Mouse (Mus musculus): Measurements from ENCODE around the gene Hk3.

Hk3 gene

GRCm38 (mm10) chr13:54957281-54957680 is 63.9 kb downstream of the Hk3 start:
- Histone ChIP-seq H3K36me3 (ENCODE audit: insufficient read depth, low read length) (no peaks in the 10 kb centered on the region), H3K4me1 (replicated peaks; ENCODE audit: low read depth, low read length) (peaks cover 21% of the 10 kb centered on the region), H3K27me3 (ENCODE audit: insufficient read depth, low read length) (peaks cover 82% of the 10 kb centered on the region), H3K4me3 (replicated peaks; ENCODE audit: low read length) (no peak overlapping the region), H3K9me3 (ENCODE audit: low read length) (no peaks in the 10 kb centered on the region)
- TF ChIP-seq NANOG (IDR thresholded peaks at IDR 0.05; ENCODE audit: borderline replicate concordance, low read length) (no peak), CTCF (conservative IDR thresholded peaks at IDR 0.05; ENCODE audit: low read length) (no peak), POU5F1 (IDR thresholded peaks at IDR 0.05; ENCODE audit: borderline replicate concordance, low read length) (no peak)
